Mouse (Mus musculus) heart, embryonic 11.5 days (tissue): ENCODE results near the gene Tnik. TPM values are rescaled to one million over a fixed set of nuclear protein-coding genes. Genes with fewer than 3 reads are reported as not detected.

Experiments
- ATAC-seq: fragments of 200-750 bp; cut with Nextera tagmentation; replicated peaks from 2 replicates; pipeline ENCODE4 v1.8.0; 2017; ENCODE audit warnings: moderate library complexity; ENCODE audit not compliant: insufficient number of reproducible peaks, low FRiP score, low TSS enrichment
- H3K27ac ChIP-seq: fragments of 300-500 bp; sonication (generic); 2 replicates; pipeline ENCODE4 v1.5.1; 2014; ENCODE audit warnings: mild to moderate bottlenecking, low read depth, low read length
- H3K27me3 ChIP-seq: fragments of 300-500 bp; sonication (generic); 2 replicates; pipeline ENCODE4 v1.6.1; 2014; ENCODE audit warnings: mild to moderate bottlenecking, low read length, mixed read lengths; ENCODE audit not compliant: control insufficient read depth, insufficient read depth
- H3K36me3 ChIP-seq: fragments of 300-500 bp; sonication (generic); 2 replicates; pipeline ENCODE4 v1.6.1; 2014; ENCODE audit warnings: mild to moderate bottlenecking, low read length, moderate library complexity, mixed read lengths; ENCODE audit not compliant: control insufficient read depth, insufficient read depth
- H3K4me1 ChIP-seq: fragments of 300-500 bp; sonication (generic); 2 replicates; pipeline ENCODE4 v1.6.1; 2014; ENCODE audit warnings: low read length; ENCODE audit not compliant: control insufficient read depth, insufficient read depth
- H3K4me2 ChIP-seq: fragments of 300-500 bp; sonication (generic); 2 replicates; pipeline ENCODE4 v1.6.1; 2014; ENCODE audit warnings: mild to moderate bottlenecking, moderate library complexity
- H3K4me3 ChIP-seq: fragments of 300-500 bp; sonication (generic); 2 replicates; pipeline ENCODE4 v1.5.1; 2014; ENCODE audit warnings: low read depth, low read length
- H3K9ac ChIP-seq: fragments of 300-500 bp; sonication (generic); 2 replicates; pipeline ENCODE4 v1.6.1; 2014; ENCODE audit warnings: mild to moderate bottlenecking, low read depth, low read length, moderate library complexity
- H3K9me3 ChIP-seq: fragments of 300-500 bp; sonication (generic); replicated peaks from 2 replicates; pipeline ENCODE4 v1.6.1; 2016; ENCODE audit warnings: low read length; ENCODE audit not compliant: control insufficient read depth
- WGBS: fragments of 180-500 bp; shearing (Covaris S2); extraction: QIAGEN DNeasy Blood & Tissue Kit; methylation state at CpG from one replicate; pipeline ENCODE4 v1.1.7; 2014; ENCODE audit not compliant: insufficient replicate concordance; 5-methylcytosine and 5-hydroxymethylcytosine counted together
- polyA plus RNA-seq: library from polyadenylated mRNA; unstranded; fragments of >200 nt; fragmentation: Nextera tagmentation; extraction: Ambion mirVana; gene quantifications from 2 replicates; pipeline ENCODE4 v1.2.1, GENCODE M21; 2014

Gene Tnik
- polyA plus RNA-seq, 1 experiment from 2014 or later: 7.6 TPM

GRCm38 (mm10) chr3:28643252-28643947 lies 380.4 kb downstream of the Tnik start:
- Histone ChIP-seq H3K36me3 (no peaks in the 10 kb centered on the region), H3K4me2 (no peak overlapping the region), H3K4me1 (no peaks in the 10 kb centered on the region), H3K4me3 (no peak overlapping the region), H3K9ac (no peak overlapping the region), H3K27me3 (no peaks in the 10 kb centered on the region), H3K9me3 (no peaks in the 10 kb centered on the region), H3K27ac (no peak overlapping the region)
- 70% methylated on average over 9 of the region's 9 CpGs for WGBS
- no peak for ATAC-seq

- no peak overlapping the region for H3K4me2 ChIP-seq
- H3K9ac ChIP-seq: no peak overlapping the region
- no peaks in the 10 kb centered on the region for H3K36me3 ChIP-seq
- H3K27ac ChIP-seq: no peak overlapping the region
- 69% methylated on average over 3 of the region's 3 CpGs for WGBS
- ATAC-seq: no peak
- no peak overlapping the region for H3K4me3 ChIP-seq
- no peaks in the 10 kb centered on the region for H3K27me3 ChIP-seq
- H3K9me3 ChIP-seq: no peaks in the 10 kb centered on the region
- no peaks in the 10 kb centered on the region for H3K4me1 ChIP-seq
These were observed 389.6 kb downstream of the Tnik start for GRCm38 (mm10) chr3:28652574-28652973.

GRCm38 (mm10) chr3:28653043-28653442 lies 390.0 kb downstream of the Tnik start:
- WGBS: 78% methylated on average over 3 of the region's 3 CpGs
- Histone ChIP-seq H3K27me3 (no peaks in the 10 kb centered on the region), H3K9me3 (no peaks in the 10 kb centered on the region), H3K36me3 (no peaks in the 10 kb centered on the region), H3K4me3 (no peak overlapping the region), H3K9ac (no peak overlapping the region), H3K4me2 (no peak overlapping the region), H3K4me1 (no peaks in the 10 kb centered on the region), H3K27ac (no peak overlapping the region)
- no peak for ATAC-seq

GRCm38 (mm10) chr3:28654740-28655139 lies 391.7 kb downstream of the Tnik start:
- Histone ChIP-seq H3K4me3 (no peak overlapping the region), H3K4me1 (no peaks in the 10 kb centered on the region), H3K4me2 (no peak overlapping the region), H3K9me3 (no peaks in the 10 kb centered on the region), H3K27me3 (no peaks in the 10 kb centered on the region), H3K27ac (no peak overlapping the region), H3K36me3 (no peaks in the 10 kb centered on the region), H3K9ac (no peak overlapping the region)
- ATAC-seq: no peak

GRCm38 (mm10) chr3:28658349-28658748 lies 395.3 kb downstream of the Tnik start:
- H3K9me3 ChIP-seq: no peaks in the 10 kb centered on the region
- no peaks in the 10 kb centered on the region for H3K27me3 ChIP-seq
- no peak overlapping the region for H3K9ac ChIP-seq
- no peak overlapping the region for H3K27ac ChIP-seq
- H3K4me2 ChIP-seq: no peak overlapping the region
- H3K4me1 ChIP-seq: no peaks in the 10 kb centered on the region
- 57% methylated on average over 1 of the region's 1 CpGs for WGBS
- no peak for ATAC-seq
- H3K4me3 ChIP-seq: no peak overlapping the region
- no peaks in the 10 kb centered on the region for H3K36me3 ChIP-seq

GRCm38 (mm10) chr3:28680851-28681250 lies 417.8 kb downstream of the Tnik start:
- no peak for ATAC-seq
- no peak overlapping the region for H3K9ac ChIP-seq
- H3K4me3 ChIP-seq: no peak overlapping the region
- H3K4me1 ChIP-seq: 0 out of 2 replicates have a peak, but pooled peaks cover 3% of the 10 kb centered on the region
- WGBS: 47% methylated on average over 7 of the region's 7 CpGs
- H3K4me2 ChIP-seq: no peak overlapping the region
- H3K27ac ChIP-seq: no peak overlapping the region
- no peaks in the 10 kb centered on the region for H3K36me3 ChIP-seq
- no peaks in the 10 kb centered on the region for H3K27me3 ChIP-seq
- no peaks in the 10 kb centered on the region for H3K9me3 ChIP-seq

GRCm38 (mm10) chr3:28681866-28682265 lies 418.9 kb downstream of the Tnik start:
- WGBS: 28% methylated on average over 6 of the region's 6 CpGs
- no peaks in the 10 kb centered on the region for H3K36me3 ChIP-seq
- ATAC-seq: no peak
- no peak overlapping the region for H3K9ac ChIP-seq
- no peaks in the 10 kb centered on the region for H3K9me3 ChIP-seq
- H3K4me2 ChIP-seq: no peak overlapping the region
- H3K27me3 ChIP-seq: no peaks in the 10 kb centered on the region
- H3K27ac ChIP-seq: no peak overlapping the region
- no peak overlapping the region for H3K4me3 ChIP-seq
- 0 out of 2 replicates have a peak, but pooled peaks cover 3% of the 10 kb centered on the region for H3K4me1 ChIP-seq

- no peak overlapping the region for H3K27ac ChIP-seq
- H3K27me3 ChIP-seq: no peaks in the 10 kb centered on the region
- no peak overlapping the region for H3K4me3 ChIP-seq
- H3K4me2 ChIP-seq: no peak overlapping the region
- H3K9ac ChIP-seq: no peak overlapping the region
- no peaks in the 10 kb centered on the region for H3K36me3 ChIP-seq
- no peaks in the 10 kb centered on the region for H3K9me3 ChIP-seq
- no peak for ATAC-seq
- WGBS: 84% methylated on average over 3 of the region's 3 CpGs
- 0 out of 2 replicates have a peak, but pooled peaks cover 3% of the 10 kb centered on the region for H3K4me1 ChIP-seq
These were observed 419.4 kb downstream of the Tnik start for GRCm38 (mm10) chr3:28682411-28682810.

GRCm38 (mm10) chr3:28685510-28685909 lies 422.5 kb downstream of the Tnik start:
- H3K9ac ChIP-seq: no peak overlapping the region
- no peak overlapping the region for H3K4me2 ChIP-seq
- no peak overlapping the region for H3K4me3 ChIP-seq
- 72% methylated on average over 2 of the region's 2 CpGs for WGBS
- no peaks in the 10 kb centered on the region for H3K27me3 ChIP-seq
- no peak overlapping the region for H3K27ac ChIP-seq
- no peak for ATAC-seq
- H3K4me1 ChIP-seq: 0 out of 2 replicates have a peak, but pooled peaks cover 3% of the 10 kb centered on the region
- H3K9me3 ChIP-seq: no peaks in the 10 kb centered on the region
- no peaks in the 10 kb centered on the region for H3K36me3 ChIP-seq
